Mouse (Mus musculus): ENCODE results near the gene 1810009A15Rik. TPM values are rescaled to one million over a fixed set of nuclear protein-coding genes. Genes with fewer than 3 reads are reported as not detected.
"Not testable (repeated sequence)": the region's sequence is repeated elsewhere in the genome, so short reads cannot be mapped to it uniquely, and the experiment has no call there.

Gene 1810009A15Rik
- polyA plus RNA-seq, 1 experiment from 2014 or later = 35.4 TPM

- 0 out of 2 replicates have a peak, but pooled peaks have one; percentile 40 for ATAC-seq
- no peaks in the 10 kb centered on the region for H3K9me3 ChIP-seq (replicated peaks; ENCODE audit: control insufficient read depth, low read length, poor library complexity, severe bottlenecking)
- 0 out of 2 replicates have a peak within 1 kb of the TSS, but pooled peaks have one; percentile 11 for H3K27ac ChIP-seq (ENCODE audit: low read length)
- peaks cover 25% of the 10 kb centered on the region for H3K36me3 ChIP-seq (ENCODE audit: control insufficient read depth, insufficient read depth, low read length)
- no peak within 1 kb of the TSS for H3K9ac ChIP-seq (ENCODE audit: low read depth, low read length)
- H3K4me1 ChIP-seq (ENCODE audit: control insufficient read depth, insufficient read depth, low read length) = 0 out of 2 replicates have a peak, but pooled peaks cover 2% of the 10 kb centered on the region
- H3K4me3 ChIP-seq (ENCODE audit: low read depth, low read length) = no peak within 1 kb of the TSS
- WGBS = 36% methylated on average over 7 of the region's 7 CpGs
- H3K27me3 ChIP-seq (ENCODE audit: control insufficient read depth, insufficient read depth, low read depth, low read length) = no peaks in the 10 kb centered on the region
- no peak within 1 kb of the TSS for H3K4me2 ChIP-seq (ENCODE audit: low read length)
Measured at GRCm38 (mm10) chr19:8850402-8850901, 38.2 kb upstream of the 1810009A15Rik start, which contains the start of gene Lrrn4cl. Gene Lrrn4cl (plus strand): TSS chr19:8850768.

DNA sequence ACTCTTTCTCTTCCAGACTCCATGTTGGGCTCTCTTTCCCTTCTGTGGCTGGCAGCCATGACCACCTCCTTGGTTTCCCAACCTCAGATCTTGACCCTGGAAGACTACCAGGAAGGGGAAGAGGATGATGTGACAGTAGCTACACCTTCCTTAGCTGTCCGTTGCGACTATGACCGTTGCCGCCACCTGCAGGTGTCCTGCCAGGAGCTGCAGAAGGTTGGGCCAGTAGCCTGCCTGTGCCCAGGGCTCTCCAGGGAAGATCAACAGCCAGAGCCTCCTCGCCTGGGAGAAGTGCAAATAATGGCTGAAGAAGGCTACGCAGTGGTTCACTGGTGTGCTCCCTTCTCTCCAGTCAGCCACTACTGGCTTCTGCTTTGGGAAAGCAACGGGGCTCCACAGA lies 37.0 kb upstream of the 1810009A15Rik start:
- H3K36me3 ChIP-seq (ENCODE audit: control insufficient read depth, insufficient read depth, low read length) = peaks cover 15% of the 10 kb centered on the region
- WGBS = 52% methylated on average over 7 of the region's 7 CpGs
- H3K9ac ChIP-seq (ENCODE audit: low read depth, low read length) = no peak overlapping the region
- no peak overlapping the region for H3K4me2 ChIP-seq (ENCODE audit: low read length)
- H3K4me3 ChIP-seq (ENCODE audit: low read depth, low read length) = no peak overlapping the region
- no peaks in the 10 kb centered on the region for H3K9me3 ChIP-seq (replicated peaks; ENCODE audit: control insufficient read depth, low read length, poor library complexity, severe bottlenecking)
- no peaks in the 10 kb centered on the region for H3K27me3 ChIP-seq (ENCODE audit: control insufficient read depth, insufficient read depth, low read depth, low read length)
- H3K4me1 ChIP-seq (ENCODE audit: control insufficient read depth, insufficient read depth, low read length) = 0 out of 2 replicates have a peak, but pooled peaks cover 2% of the 10 kb centered on the region
- no peak overlapping the region for H3K27ac ChIP-seq (ENCODE audit: low read length)
- ATAC-seq = no peak

GRCm38 (mm10) chr19:8852236-8852928 lies 36.3 kb upstream of the 1810009A15Rik start:
- peaks cover 10% of the 10 kb centered on the region for H3K36me3 ChIP-seq (ENCODE audit: control insufficient read depth, insufficient read depth, low read length)
- ATAC-seq = no peak
- no peak overlapping the region for H3K4me3 ChIP-seq (ENCODE audit: low read depth, low read length)
- no peaks in the 10 kb centered on the region for H3K9me3 ChIP-seq (replicated peaks; ENCODE audit: control insufficient read depth, low read length, poor library complexity, severe bottlenecking)
- no peak overlapping the region for H3K27ac ChIP-seq (ENCODE audit: low read length)
- no peak overlapping the region for H3K4me2 ChIP-seq (ENCODE audit: low read length)
- H3K9ac ChIP-seq (ENCODE audit: low read depth, low read length) = no peak overlapping the region
- no peaks in the 10 kb centered on the region for H3K27me3 ChIP-seq (ENCODE audit: control insufficient read depth, insufficient read depth, low read depth, low read length)
- H3K4me1 ChIP-seq (ENCODE audit: control insufficient read depth, insufficient read depth, low read length) = 0 out of 2 replicates have a peak, but pooled peaks cover 2% of the 10 kb centered on the region
- 62% methylated on average over 10 of the region's 10 CpGs for whole genome bisulfite sequencing

- H3K36me3 ChIP-seq (ENCODE audit: control insufficient read depth, insufficient read depth, low read length) = peaks cover 9% of the 10 kb centered on the region
- WGBS = 89% methylated on average over 3 of the region's 3 CpGs
- 0 out of 2 replicates have a peak, but pooled peaks cover 2% of the 10 kb centered on the region for H3K4me1 ChIP-seq (ENCODE audit: control insufficient read depth, insufficient read depth, low read length)
- no peak overlapping the region for H3K4me3 ChIP-seq (ENCODE audit: low read depth, low read length)
- no peaks in the 10 kb centered on the region for H3K9me3 ChIP-seq (replicated peaks; ENCODE audit: control insufficient read depth, low read length, poor library complexity, severe bottlenecking)
- no peak for ATAC-seq
- no peak overlapping the region for H3K4me2 ChIP-seq (ENCODE audit: low read length)
- no peak overlapping the region for H3K27ac ChIP-seq (ENCODE audit: low read length)
- no peaks in the 10 kb centered on the region for H3K27me3 ChIP-seq (ENCODE audit: control insufficient read depth, insufficient read depth, low read depth, low read length)
- no peak overlapping the region for H3K9ac ChIP-seq (ENCODE audit: low read depth, low read length)
Measured at GRCm38 (mm10) chr19:8853117-8853516, 35.5 kb upstream of the 1810009A15Rik start.

DNA sequence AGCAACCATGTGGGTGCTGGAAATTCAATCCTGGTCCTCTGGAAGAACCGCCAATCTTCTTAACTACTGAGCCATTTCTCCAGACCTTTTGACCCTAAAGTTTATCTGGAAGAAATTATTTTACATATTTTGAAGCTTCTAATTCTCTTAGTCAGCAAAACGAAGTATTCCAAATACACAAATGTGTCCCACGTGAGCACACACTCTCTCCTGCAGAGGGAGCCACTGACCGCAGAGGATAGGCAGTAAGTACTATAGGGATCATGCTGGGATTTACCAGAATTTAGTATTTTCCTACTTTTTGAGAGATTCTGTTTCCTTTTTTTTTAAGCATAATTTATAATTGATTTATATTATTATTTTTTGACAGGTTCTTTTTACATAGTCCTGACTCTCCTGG lies 31.0 kb upstream of the 1810009A15Rik start:
- no peak for ATAC-seq
- Histone ChIP-seq H3K4me3 (ENCODE audit: low read depth, low read length) (no peak overlapping the region), H3K36me3 (ENCODE audit: control insufficient read depth, insufficient read depth, low read length) (no peaks in the 10 kb centered on the region), H3K9ac (ENCODE audit: low read depth, low read length) (no peak overlapping the region), H3K4me1 (ENCODE audit: control insufficient read depth, insufficient read depth, low read length) (no peaks in the 10 kb centered on the region), H3K9me3 (replicated peaks; ENCODE audit: control insufficient read depth, low read length, poor library complexity, severe bottlenecking) (no peaks in the 10 kb centered on the region), H3K27me3 (ENCODE audit: control insufficient read depth, insufficient read depth, low read depth, low read length) (no peaks in the 10 kb centered on the region), H3K4me2 (ENCODE audit: low read length) (no peak overlapping the region), H3K27ac (ENCODE audit: low read length) (no peak overlapping the region)
- WGBS = 42% methylated on average over 4 of the region's 4 CpGs

- Histone ChIP-seq H3K4me3 (ENCODE audit: low read depth, low read length) (no peak overlapping the region), H3K27ac (ENCODE audit: low read length) (no peak overlapping the region), H3K9ac (ENCODE audit: low read depth, low read length) (no peak overlapping the region), H3K4me1 (ENCODE audit: control insufficient read depth, insufficient read depth, low read length) (no peaks in the 10 kb centered on the region), H3K4me2 (ENCODE audit: low read length) (no peak overlapping the region), H3K27me3 (ENCODE audit: control insufficient read depth, insufficient read depth, low read depth, low read length) (no peaks in the 10 kb centered on the region), H3K36me3 (ENCODE audit: control insufficient read depth, insufficient read depth, low read length) (no peaks in the 10 kb centered on the region), H3K9me3 (replicated peaks; ENCODE audit: control insufficient read depth, low read length, poor library complexity, severe bottlenecking) (no peaks in the 10 kb centered on the region)
- 20% methylated on average over 1 of the region's 1 CpGs for WGBS
- no peak for ATAC-seq
Measured at GRCm38 (mm10) chr19:8859018-8859417, 29.6 kb upstream of the 1810009A15Rik start.

- Histone ChIP-seq H3K4me1 (ENCODE audit: control insufficient read depth, insufficient read depth, low read length) (no peaks in the 10 kb centered on the region), H3K9ac (ENCODE audit: low read depth, low read length) (no peak overlapping the region), H3K27me3 (ENCODE audit: control insufficient read depth, insufficient read depth, low read depth, low read length) (no peaks in the 10 kb centered on the region), H3K4me3 (ENCODE audit: low read depth, low read length) (no peak overlapping the region), H3K9me3 (replicated peaks; ENCODE audit: control insufficient read depth, low read length, poor library complexity, severe bottlenecking) (no peaks in the 10 kb centered on the region), H3K36me3 (ENCODE audit: control insufficient read depth, insufficient read depth, low read length) (no peaks in the 10 kb centered on the region), H3K27ac (ENCODE audit: low read length) (no peak overlapping the region), H3K4me2 (ENCODE audit: low read length) (no peak overlapping the region)
- 89% methylated on average over 6 of the region's 6 CpGs for WGBS
- ATAC-seq = no peak
Measured at GRCm38 (mm10) chr19:8864265-8864664, 24.4 kb upstream of the 1810009A15Rik start.

- H3K4me2 ChIP-seq (ENCODE audit: low read length); H3K9me3 ChIP-seq (replicated peaks; ENCODE audit: control insufficient read depth, low read length, poor library complexity, severe bottlenecking); H3K9ac ChIP-seq (ENCODE audit: low read depth, low read length); H3K36me3 ChIP-seq (ENCODE audit: control insufficient read depth, insufficient read depth, low read length); ATAC-seq; H3K27ac ChIP-seq (ENCODE audit: low read length); H3K27me3 ChIP-seq (ENCODE audit: control insufficient read depth, insufficient read depth, low read depth, low read length): not testable (repeated sequence)
- 76% methylated on average over 3 of the region's 3 CpGs for WGBS
- Histone ChIP-seq H3K4me3 (ENCODE audit: low read depth, low read length) (peak overlapping the region; percentile 88), H3K4me1 (ENCODE audit: control insufficient read depth, insufficient read depth, low read length) (peaks cover 12% of the 10 kb centered on the region)
Measured at GRCm38 (mm10) chr19:8870381-8870780, 18.3 kb upstream of the 1810009A15Rik start.

GRCm38 (mm10) chr19:8870838-8871237 lies 17.8 kb upstream of the 1810009A15Rik start:
- peak overlapping the region; percentile 88 for H3K4me3 ChIP-seq (ENCODE audit: low read depth, low read length)
- H3K27ac ChIP-seq (ENCODE audit: low read length) = peak overlapping the region; percentile 81
- peaks cover 6% of the 10 kb centered on the region; the same call in 1 of the 2 replicates for H3K36me3 ChIP-seq (ENCODE audit: control insufficient read depth, insufficient read depth, low read length)
- peak overlapping the region; percentile 97 for H3K9ac ChIP-seq (ENCODE audit: low read depth, low read length)
- H3K27me3 ChIP-seq (ENCODE audit: control insufficient read depth, insufficient read depth, low read depth, low read length) = no peaks in the 10 kb centered on the region
- peaks cover 12% of the 10 kb centered on the region for H3K4me1 ChIP-seq (ENCODE audit: control insufficient read depth, insufficient read depth, low read length)
- 61% methylated on average over 9 of the region's 9 CpGs for WGBS
- no peaks in the 10 kb centered on the region for H3K9me3 ChIP-seq (replicated peaks; ENCODE audit: control insufficient read depth, low read length, poor library complexity, severe bottlenecking)
- peak overlapping the region; percentile 55 for H3K4me2 ChIP-seq (ENCODE audit: low read length)
- ATAC-seq = peak; percentile 61
